Comparison of ENCODE assay signal across 8 mouse cellular contexts in the genomic region with DNA sequence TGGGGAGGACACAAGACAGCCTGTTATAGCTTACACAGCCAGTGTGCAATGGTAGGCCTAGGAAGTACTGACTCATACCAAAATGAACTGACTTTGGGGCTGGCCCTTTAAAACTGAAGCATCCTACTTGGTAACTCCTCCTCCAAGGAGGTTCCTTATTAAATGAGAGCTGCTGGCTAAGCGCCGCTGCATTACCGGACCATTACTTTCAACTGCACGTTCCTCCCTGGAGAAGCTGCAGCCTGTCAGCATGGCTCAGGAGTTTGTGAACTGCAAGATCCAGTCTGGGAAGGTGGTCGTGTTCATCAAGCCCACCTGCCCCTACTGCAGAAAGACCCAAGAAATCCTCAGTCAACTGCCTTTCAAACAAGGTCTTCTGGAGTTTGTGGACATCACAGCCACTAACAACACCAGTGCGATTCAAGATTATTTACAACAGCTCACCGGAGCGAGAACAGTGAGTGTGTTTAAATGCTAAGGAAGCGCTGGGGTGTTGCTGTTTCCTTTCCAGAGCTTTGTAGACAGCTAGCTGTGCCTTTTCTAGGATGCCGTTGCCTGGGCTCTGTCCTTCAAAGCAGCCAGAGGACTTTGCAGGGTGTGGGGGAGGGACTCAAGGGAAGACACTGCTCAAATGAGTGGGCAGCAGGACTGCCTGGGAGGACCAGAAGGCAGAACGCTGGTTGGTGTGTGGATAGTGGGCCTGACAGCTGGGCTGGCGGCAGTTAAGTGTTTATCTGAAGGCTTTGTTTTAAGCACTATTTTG. TPM values are rescaled to one million over a fixed set of nuclear protein-coding genes. Genes with fewer than 3 reads are reported as not detected.
A peak's percentile ranks its signal among the peaks of the same experiment; 100 is the strongest.
DNase-seq lines count a peak whose midpoint lies in the region; ATAC-seq lines count a peak whose summit lies in the region.

Gene Glrx (plus strand): TSS at position 150 of the 763 bp plus-strand sequence.

- peak; percentile 86 to 96 for DNase-seq in adrenal gland, adult (ENCODE audit: inconsistent age in 2 of 2, low spot score in 1 of 2)
- DNase-seq in embryo, embryonic 10.5 days (ENCODE audit: low spot score), result peak; percentile 81
- DNase-seq in gastrocnemius, postnatal 14 days, result peak; percentile 65
- peak; percentile 87 for DNase-seq in induced T-regulatory cell, adult 2 months (ENCODE audit: low read depth)
- DNase-seq in left cerebral cortex, adult 8-10 months (ENCODE audit: low spot score in 2 of 2), result peak; percentile 80 to 88
- peak; percentile 85 to 88 for DNase-seq in right cerebral cortex, adult 2 months (ENCODE audit: low spot score in 2 of 2)
- DNase-seq in urinary bladder, postnatal 14 days (ENCODE audit: low spot score), result peak; percentile 79

- intact Hi-C loops in gastrocnemius, postnatal 14 days (cut with DNase I; ENCODE audit: low total_unique reads), result no loop called here

- ATAC-seq in megakaryocyte, adult 5-6 weeks (ENCODE audit: poor library complexity, severe bottlenecking), result peak; percentile 84

RNA-seq across cellular contexts. Expression of gene Glrx, which starts in this region (rescaled TPM):
- 10 to 100 TPM; 30.8 to 31.9 TPM for total RNA-seq in gastrocnemius, postnatal 14 days (2021)
- total RNA-seq in left cerebral cortex, adult 8-10 months (2022), result 10 to 100 TPM; 48.1 to 55.0 (median 52.4) TPM
- total RNA-seq in megakaryocyte, adult 5-6 weeks (2015), result 272 and 276 TPM in 2 replicates
- 147 and 155 TPM in 2 replicates for total RNA-seq in megakaryocyte, adult 5-6 weeks (2017)

Comparison
In these comparisons a context has a peak if more than half of its experiments do, and no peak if none do; other contexts are left out.
1. Peak in every context shown above with its lines: DNase-seq and ATAC-seq.